Mouse (Mus musculus) megakaryocyte, adult 5-6 weeks (primary cell): ENCODE measurements around the gene Traf1. TPM values are rescaled to one million over a fixed set of nuclear protein-coding genes. Genes with fewer than 3 reads are reported as not detected.

Source experiments
- ATAC-seq: 2 replicates; pipeline ENCODE4 v1.8.0; 2016; ENCODE audit warnings: mild to moderate bottlenecking, inconsistent platforms; ENCODE audit not compliant: poor library complexity, severe bottlenecking
- total RNA-seq, 2 experiments: library from RNA; stranded (forward) in 1 of 2; stranded (reverse) in 1 of 2; fragments of 153-499, 151-499 nt in 1 of 2; fragments of 221-1000, 200-1000 nt in 1 of 2; gene quantifications; 2 replicates each; pipeline versions ENCODE4 v1.2.3 to v1.2.4; 2015 to 2017

Gene Traf1
- total RNA-seq, 2 experiments from 2014 or later, result 1.5 to 2.5 TPM

GRCm38 (mm10) chr2:34903652-34904405 is 57.7 kb downstream of the Traf1 start:
- no peak for ATAC-seq

DNA sequence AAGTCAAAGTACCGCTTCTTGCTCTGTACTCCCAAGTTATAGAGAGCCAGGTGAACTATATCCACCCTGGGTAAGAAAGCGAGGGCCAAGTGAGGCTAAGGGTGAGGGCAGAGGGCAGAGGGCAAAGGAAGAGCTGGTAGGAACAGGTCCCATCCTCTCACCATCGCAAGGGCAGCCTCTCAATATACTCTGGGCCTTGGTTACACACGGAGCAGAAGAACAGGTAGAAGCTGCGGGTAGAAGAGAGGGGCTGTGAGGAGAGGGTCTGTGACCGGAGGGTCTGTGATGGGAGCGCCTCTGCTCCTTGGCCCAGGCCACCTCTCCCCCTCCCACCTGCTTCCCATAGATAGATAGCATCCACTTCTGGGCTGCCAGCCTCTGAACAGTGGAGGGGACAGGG is 58.4 kb downstream of the Traf1 start:
- ATAC-seq, result no peak

GRCm38 (mm10) chr2:34902731-34903130 is 58.8 kb downstream of the Traf1 start:
- ATAC-seq, result no peak

DNA sequence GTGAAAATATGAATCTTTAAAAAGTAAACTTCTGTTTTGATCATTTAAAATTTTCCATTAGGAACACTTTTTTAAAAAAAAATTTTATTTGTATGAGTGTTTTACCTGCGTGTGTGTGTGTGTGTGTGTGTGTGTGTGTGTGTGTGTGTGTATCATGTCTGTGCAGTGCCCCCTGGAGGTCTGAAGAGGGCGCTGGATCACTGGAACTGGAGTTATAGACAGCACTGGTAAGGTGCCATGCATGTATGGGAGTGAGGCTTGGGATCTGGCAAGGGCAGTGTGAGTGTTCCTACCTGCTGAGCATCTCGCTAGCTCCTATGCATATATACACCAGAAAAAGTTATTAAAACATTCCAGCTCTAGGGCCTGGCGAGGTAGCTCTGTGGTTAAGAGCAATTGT is 59.8 kb downstream of the Traf1 start:
- no peak for ATAC-seq

GRCm38 (mm10) chr2:34900412-34900811 is 61.2 kb downstream of the Traf1 start:
- ATAC-seq, result no peak

GRCm38 (mm10) chr2:34899682-34900081 is 61.9 kb downstream of the Traf1 start:
- no peak for ATAC-seq

DNA sequence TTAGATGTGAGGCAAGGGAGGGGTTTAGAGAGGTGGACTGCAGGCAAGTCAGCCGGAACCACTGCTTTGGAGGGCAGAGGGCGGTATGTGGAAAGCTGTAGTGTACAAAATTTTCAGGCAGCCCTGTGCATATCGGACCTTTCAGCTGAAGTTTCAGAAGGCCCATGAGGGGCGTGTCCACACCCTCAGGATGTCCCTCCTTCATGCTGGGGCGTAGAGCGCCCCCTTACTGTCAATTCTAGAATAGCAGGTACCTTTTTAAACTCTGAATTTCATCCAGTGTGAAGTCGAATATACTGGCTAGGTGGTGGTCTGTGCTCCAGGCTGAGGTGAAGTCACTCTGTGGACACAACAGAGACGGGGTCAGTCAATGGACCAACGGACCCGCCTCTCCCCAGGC is 63.8 kb downstream of the Traf1 start:
- ATAC-seq, result peak; percentile 43

DNA sequence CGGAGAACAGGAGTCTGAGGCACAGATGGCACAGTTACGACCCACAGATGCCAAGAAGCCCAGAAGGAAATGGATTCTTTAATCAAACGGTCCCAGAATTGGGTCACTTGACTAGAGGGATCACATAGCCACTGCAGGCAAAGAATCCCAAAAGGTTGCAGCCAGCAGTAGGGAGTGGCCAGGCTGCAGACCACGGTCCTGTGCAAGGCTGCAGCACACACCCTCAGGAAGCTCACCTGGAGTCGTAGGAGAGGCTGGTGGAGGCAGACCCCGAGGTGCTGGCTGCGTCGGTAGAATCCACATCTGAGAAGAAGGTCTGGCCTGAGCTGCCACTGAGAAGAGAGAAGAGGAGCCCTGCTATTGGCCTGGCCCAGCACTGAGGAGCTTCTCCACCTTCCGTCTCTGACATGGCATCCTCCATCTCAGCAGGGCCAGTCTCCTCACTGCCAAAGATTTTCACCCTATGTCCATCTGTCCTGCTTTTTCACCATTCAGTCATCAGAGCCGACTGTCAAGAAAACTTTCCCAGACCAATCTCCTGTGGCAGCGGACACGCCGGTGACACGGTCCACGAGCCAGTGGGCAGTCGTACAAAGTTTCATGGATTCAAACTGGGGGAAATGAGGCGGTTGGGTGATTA is 64.6 kb downstream of the Traf1 start:
- ATAC-seq, result no peak

- ATAC-seq, result no peak
Measured at GRCm38 (mm10) chr2:34895503-34896113, 66.0 kb downstream of the Traf1 start.

DNA sequence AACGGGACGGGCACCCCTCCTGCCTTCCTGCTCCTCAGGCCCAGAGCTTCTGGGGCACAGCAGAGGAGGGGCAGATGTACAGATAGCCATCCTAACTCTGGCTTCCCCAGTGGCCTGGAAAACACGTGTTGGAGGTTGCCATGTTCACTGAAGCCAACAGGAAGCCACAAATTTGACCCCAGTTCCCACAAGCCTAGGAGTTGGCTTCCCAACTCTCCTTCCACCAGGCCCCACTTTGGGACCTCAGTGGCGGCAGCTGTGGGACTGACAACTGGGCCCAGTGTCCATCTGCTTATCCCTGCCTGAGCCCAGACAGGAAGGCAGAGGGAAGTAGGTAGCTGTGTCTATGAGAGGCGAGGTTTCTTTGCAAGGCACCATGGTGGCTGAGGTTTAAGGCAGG is 67.6 kb downstream of the Traf1 start:
- ATAC-seq, result no peak

Other genes with a start within 250 kb of the Traf1 start
- gene Gapvd1, start 206.5 kb downstream of the Traf1 start, total RNA-seq (2015), result 35.0 and 39.1 TPM in 2 replicates
- gene Gapvd1, start 206.5 kb downstream of the Traf1 start, total RNA-seq (2017), result 58.9 and 59.3 TPM in 2 replicates
- 189 and 204 TPM in 2 replicates for gene Hspa5, start 189.8 kb downstream of the Traf1 start, total RNA-seq (2015)
- 538 and 554 TPM in 2 replicates for gene Hspa5, start 189.8 kb downstream of the Traf1 start, total RNA-seq (2017)
- gene Rabepk, start 161.9 kb downstream of the Traf1 start, total RNA-seq (2015), result 6.7 and 11.4 TPM in 2 replicates
- gene Rabepk, start 161.9 kb downstream of the Traf1 start, total RNA-seq (2017), result 18.5 and 22.8 TPM in 2 replicates
- 48.9 and 56.0 TPM in 2 replicates for gene Fbxw2, start 135.5 kb downstream of the Traf1 start, total RNA-seq (2015)
- 66.2 TPM in 2 replicates for gene Fbxw2, start 135.5 kb downstream of the Traf1 start, total RNA-seq (2017)
- gene Gm34653, start 128.8 kb downstream of the Traf1 start, total RNA-seq (2015), result not detected in 2 replicates
- not detected in 2 replicates for gene Gm34653, start 128.8 kb downstream of the Traf1 start, total RNA-seq (2017)
- not detected in 2 replicates for gene Cutal, start 87.4 kb downstream of the Traf1 start, total RNA-seq (2015)
- not detected in 2 replicates for gene Cutal, start 87.4 kb downstream of the Traf1 start, total RNA-seq (2017)
- gene Psmd5, start 86.8 kb downstream of the Traf1 start, total RNA-seq (2015), result 40.2 and 51.6 TPM in 2 replicates
- gene Psmd5, start 86.8 kb downstream of the Traf1 start, total RNA-seq (2017), result 17.1 and 17.8 TPM in 2 replicates
- gene Phf19, start 47.7 kb downstream of the Traf1 start, total RNA-seq (2015), result 7.2 and 9.8 TPM in 2 replicates
- gene Phf19, start 47.7 kb downstream of the Traf1 start, total RNA-seq (2017), result 6.4 and 14.0 TPM in 2 replicates
- gene Hc, start 99.7 kb upstream of the Traf1 start, total RNA-seq (2015), result 2.1 TPM in 1 of 2 replicates, not detected in the other
- gene Hc, start 99.7 kb upstream of the Traf1 start, total RNA-seq (2017), result not detected in 2 replicates
- gene AI182371, start 139.8 kb upstream of the Traf1 start, total RNA-seq (2015), result 1.3 and 1.4 TPM in 2 replicates
- gene AI182371, start 139.8 kb upstream of the Traf1 start, total RNA-seq (2017), result 1.4 and 1.7 TPM in 2 replicates
- gene Cntrl, start 147.7 kb upstream of the Traf1 start, total RNA-seq (2015), result 101 and 115 TPM in 2 replicates
- 131 and 137 TPM in 2 replicates for gene Cntrl, start 147.7 kb upstream of the Traf1 start, total RNA-seq (2017)
- gene Rab14, start 239.3 kb upstream of the Traf1 start, total RNA-seq (2015), result 153 and 167 TPM in 2 replicates
- 134 and 137 TPM in 2 replicates for gene Rab14, start 239.3 kb upstream of the Traf1 start, total RNA-seq (2017)